Mouse (Mus musculus) spleen, postnatal 10 days (tissue): ENCODE results near the gene Olfm2.
A peak's percentile ranks its signal among the peaks of the same experiment; 100 is the strongest.
"Not testable (repeated sequence)": the region's sequence is repeated elsewhere in the genome, so short reads cannot be mapped to it uniquely, and the experiment has no call there.

ENCODE experiments used
- DNase-seq, 2 experiments: peaks; one replicate each; pipeline ENCODE4 v3.0.0; 2021 to 2022; ENCODE audit warnings: low spot score in 2 of 2

The Olfm2 gene

DNA sequence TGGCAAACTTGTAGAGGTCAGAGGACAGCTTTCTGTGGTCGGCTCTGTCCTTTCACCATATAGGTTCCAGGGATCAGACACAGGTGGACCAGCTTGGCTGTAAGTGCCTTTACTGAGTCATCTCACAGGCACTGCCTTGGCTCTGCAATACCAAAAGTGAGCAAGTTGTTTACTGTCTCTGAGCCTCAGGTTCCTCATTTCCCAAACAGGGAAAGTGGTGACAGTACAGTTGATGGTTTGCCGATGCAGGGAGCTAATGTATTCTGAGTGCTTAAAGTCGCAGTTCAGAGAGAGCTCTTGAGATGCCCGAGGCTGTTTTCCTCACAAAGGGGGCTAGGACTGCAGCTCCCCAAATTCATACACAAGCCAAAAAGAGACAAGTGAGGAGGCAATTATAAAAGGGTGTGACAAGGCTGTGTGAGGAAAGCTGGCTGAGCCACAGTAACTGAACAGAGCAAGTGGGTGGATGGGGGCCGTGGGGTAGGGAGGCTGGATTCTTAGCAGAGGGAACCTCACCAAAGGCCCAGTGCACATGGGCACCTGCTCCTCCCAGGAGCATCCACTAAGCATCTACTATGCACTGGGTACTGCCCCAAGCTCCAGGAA, 49.9 kb downstream of the Olfm2 start:
- no peak for DNase-seq

DNA sequence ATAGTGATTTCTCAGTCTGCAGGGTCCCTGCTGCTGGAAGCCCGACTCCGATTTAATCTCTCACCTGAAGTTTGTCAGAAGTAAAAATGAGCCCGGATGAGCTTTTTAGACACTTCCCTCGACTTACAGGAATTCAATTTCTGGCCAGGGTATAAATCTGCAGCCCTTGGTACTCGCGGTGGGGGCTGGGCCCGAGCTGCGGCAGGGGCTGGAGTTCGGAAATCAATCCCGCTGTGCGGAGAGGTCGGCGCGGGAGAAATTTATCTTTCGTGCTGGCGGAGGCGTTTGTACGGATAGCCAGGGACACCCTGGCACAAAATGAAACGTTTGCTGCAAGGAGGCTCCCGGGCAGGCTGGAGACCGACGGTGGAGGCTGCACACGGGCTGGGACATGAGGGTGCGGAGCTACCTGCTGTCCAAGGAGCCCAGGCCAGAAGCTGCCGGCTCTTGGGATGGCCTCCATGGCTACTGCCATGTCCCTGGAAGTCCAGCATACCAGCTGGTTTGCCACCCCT, 51.4 kb downstream of the Olfm2 start:
- no peak for DNase-seq

DNA sequence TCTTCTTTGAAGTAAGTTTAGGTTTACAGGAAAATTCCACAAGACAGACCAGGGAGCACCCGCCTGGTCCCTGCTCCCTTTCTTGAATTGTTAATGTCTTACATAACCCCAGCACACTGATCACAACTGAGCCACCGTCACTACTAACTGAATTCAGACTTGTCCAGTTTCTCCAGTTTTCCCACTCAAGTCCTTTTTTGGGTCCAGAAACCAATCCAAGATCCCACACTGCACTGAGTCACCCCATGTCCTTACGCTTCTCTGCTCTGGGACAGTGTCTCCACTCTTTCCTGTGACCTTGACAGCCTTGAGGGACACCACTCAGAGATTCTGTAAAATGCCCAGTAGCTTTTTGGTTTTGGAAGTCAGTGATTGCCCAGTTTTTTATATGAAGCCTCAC, 53.3 kb downstream of the Olfm2 start:
- no peak for DNase-seq

DNA sequence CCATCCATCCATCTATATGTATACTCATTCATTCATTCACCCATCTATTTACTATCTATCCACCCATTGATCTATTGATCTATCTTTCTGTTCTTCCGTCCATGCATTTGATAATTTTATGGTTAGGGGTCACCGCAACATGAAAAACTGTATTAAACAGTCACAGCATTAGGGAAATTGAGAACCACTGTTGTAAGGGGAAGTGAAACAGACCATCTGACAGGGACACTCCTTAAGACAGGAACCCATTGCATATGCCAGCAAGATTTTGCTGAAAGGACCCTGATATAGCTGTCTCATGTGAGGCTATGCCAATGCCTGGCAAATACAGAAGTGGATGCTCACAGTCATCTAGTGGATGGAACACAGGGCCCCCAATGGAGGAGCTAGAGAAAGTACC, 55.7 kb downstream of the Olfm2 start:
- DNase-seq: not testable (repeated sequence)

DNA sequence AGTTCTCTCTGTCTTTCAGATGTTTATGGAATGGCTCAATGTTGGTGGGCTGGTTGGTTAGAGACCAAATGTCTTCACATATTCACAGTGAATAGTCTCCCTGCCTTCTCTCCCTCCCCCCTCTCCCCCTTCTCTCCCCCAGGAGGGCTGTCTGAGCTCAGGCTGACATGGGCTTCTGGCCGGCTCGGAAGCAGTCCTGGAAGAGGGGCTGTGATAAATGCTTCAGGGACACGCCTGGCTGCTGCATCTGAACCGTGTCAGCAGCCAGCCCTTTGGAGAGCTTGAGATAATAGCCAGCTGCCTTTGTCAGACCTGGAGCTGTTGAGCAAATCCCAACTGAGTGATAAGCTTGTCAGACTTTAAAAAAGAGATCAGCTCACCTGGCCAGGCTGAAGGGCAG, 56.2 kb downstream of the Olfm2 start:
- DNase-seq: no peak

DNA sequence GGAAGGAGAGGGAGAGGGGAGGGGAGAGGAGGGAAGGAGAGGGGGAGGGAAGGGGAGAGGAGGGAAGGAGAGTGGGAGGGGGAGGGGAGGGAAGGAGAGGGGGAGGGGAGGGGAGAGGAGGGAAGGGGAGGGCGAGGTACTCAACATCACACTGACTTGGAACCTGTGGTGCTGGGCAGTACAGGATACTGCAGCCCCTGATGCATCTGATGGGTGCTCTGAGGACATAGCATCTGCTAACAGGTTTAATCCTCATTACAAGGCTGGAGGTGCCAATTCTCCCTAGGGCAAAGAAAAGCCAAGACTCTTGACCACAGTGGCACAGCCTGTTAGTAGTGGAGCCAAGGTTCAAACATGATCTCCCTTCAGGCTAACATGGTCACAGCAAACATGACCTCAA, 56.7 kb downstream of the Olfm2 start:
- no peak for DNase-seq

DNA sequence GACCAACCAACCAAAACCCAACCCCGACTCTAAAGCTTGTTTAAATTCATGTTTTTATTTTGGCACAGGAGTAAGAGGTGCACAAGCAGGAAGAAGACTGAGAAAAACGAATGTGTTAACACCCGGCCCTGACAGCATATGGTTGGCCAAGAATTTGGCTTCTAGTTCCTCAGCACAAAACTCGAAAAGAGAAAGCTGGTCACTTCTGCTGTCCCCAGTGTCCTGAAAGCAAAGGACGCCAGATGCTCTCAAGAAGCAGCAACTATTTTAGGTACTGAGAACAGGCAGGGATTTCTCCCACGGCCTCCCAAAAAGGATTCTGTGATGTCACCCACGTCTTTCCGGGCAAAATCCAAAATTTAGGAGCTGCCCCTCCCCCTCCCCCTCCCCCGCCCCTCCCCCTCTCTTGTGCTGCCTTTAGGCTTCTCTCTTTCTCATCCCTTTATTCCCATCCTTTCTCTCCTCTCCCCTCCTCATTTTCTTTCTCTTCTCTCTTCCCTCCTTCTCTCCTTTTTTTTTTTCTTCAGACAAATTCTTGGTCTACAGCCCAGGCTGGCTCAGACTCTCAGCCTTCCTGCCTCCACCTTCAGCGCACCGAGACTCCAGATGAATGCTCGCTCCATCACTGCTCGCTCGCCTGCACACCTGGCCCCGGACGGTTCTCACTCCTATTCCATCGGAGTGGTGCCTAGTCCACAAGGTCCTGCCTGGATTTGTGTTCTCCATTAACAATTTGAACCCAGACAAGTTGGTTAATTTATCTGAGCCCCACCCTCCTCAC, 60.9 kb downstream of the Olfm2 start:
- DNase-seq: no peak

DNA sequence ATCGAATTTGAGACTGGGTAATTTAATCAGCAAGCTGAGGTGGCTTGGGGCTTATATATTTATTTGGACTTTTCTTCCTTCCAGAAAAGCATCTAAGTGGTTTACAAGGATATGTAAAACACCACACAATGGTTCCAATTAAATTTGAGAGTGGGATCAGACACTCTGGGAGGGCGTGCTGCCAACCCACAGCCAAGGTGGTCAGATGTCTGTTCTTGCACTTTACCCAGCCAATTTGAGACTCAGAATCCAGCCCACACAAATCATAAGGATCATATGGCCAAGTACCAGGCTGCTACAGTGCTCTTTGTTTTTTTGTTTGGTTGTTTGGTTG, 63.8 kb downstream of the Olfm2 start:
- no peak for DNase-seq

DNA sequence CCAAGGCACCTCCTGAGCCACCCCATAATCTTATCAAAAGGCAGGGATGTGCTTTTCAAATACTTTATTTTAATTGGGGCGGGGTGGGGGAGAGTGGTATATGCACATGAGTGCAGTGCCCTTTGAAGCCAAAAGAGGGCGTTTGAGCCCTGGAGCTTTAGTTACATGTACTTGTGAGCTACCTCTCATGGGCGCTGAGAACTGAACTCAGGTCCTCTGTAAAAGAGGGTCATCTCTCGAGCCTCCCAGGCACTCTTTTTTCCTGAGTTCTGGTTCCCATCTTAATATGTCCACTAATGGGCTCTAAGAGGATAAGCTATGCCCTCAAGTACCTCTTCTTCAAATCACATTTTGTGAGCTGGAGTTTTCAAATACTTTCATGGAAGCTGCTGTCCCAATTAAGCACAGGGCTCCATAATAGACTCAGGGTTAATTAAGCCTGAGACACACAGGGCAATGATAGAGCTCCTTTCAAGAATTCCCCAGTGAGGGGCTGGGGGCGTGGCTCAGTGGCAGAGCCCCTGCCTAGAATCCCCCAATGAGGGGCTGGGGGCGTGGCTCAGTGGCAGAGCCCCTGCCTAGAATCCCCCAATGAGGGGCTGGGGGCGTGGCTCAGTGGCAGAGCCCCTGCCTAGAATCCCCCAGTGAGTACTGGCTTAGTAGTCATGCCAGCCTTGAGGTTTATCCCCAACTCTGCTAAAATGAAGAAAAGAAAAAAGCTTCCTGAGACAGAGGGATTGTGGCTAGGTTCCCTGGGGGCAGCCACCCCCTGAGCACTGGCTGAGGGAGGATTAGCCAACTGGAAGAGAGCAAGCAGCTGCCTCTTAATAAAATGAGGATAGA, 64.4 kb downstream of the Olfm2 start:
- DNase-seq: no peak

DNA sequence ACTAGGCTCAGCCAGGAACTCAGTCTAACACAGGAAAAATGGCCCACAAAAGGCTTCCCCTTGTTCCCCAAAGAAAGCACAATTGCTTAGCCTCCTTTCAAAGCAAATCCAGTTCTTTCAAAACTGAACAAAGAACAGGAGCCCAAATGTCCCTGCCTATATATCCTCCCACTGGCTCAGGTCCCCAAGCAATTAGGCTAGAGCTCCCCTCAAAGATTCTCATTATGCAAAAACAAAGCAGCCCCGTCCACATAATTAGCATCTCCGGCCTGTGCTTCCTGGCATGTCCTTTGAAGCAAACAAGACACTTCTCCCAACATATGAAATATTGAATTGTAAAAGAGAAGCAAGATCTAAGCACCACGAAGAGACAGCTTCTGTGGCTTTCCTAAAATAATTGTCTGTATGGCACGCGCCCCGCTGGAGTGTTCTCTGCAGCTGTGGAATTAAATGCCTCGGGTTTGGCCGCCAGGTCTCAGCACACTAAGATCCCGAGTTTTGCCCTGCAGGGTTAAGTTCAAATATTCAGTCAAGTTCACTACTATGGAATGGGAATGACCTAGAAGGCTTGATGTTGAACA, 65.7 kb downstream of the Olfm2 start:
- DNase-seq: no peak

DNA sequence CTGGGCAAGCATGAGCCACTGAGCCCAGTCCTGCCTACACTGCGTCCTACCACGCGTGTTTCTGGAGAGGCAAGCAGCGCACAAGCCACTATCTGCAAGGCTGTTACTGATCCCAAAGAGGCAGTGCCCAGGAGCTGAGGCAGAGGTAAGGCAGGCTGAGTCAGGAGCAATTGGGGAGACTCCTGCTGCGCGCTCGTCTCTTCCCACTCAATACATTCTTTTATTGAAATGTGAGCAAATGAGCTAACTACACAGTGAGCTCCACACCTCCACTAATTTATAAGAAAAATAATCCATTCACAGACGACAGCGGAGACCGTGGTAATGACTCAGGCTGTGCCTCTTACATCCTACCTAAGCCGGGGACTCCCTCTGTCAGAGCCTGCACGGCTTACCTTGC, 68.3 kb downstream of the Olfm2 start:
- no peak for DNase-seq

DNA sequence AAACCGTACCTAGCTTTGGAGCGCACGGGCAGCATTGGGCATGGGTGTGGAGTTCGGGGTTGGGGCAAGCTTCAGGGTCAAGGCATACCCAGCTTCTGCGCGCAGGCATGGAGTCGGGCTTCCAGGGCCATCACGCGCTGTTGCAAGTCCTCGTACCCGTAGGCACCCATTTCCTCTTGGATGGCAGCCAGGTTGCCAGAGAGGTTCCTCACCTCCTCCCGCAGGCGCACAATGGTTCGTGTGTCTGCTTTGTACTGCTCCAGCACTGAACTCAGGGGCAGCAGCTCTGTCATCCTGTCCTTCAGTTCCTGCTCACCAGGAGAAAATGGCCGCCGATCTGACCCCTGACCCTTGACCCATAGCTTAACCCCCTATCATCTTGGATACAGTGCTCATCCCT, 74.1 kb downstream of the Olfm2 start:
- DNase-seq: no peak

DNA sequence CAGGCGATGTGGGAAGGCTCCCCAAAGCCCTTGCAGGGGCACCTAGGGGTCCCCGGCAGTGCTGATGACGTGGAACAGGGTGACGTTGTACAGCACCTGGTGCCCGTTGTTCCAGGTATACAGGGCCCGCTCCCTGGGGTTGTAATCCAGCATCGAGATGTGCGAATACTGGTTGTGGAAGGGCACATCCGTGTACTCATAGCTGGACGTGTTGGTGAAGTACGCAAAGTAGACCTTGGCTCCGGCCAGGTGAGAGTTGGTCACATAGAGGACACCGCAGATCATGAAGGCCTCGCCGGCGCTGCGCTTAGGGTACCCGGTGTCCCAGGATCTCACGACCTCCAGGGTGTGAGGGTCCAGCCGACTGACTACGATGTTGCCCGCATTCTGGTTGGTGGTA, 78.1 kb downstream of the Olfm2 start:
- no peak for DNase-seq

DNA sequence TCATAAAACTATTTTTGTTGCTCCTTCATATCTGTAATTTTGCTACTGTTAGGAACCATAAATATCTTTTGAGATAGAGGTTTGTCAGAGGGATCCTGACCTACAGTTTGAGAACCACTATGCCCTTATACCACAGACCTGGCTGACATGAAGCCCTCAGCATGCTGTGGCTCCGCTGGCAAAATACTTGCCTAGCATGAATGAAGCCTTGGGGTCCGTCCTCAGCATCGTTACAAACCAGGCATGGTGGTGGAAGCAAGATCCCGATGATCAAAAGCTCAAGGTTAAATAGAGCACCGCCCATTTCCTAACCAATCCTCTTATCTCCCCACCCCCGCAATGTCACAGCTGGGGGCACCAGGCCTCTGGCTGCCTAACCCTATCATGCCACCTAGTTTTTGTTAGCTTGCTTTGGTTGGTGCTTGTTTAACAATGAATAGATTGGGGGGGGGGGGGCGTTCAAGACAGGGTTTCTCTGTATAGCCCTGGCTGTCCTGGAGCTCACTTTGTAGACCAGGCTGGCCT, 79.6 kb downstream of the Olfm2 start:
- DNase-seq: no peak

DNA sequence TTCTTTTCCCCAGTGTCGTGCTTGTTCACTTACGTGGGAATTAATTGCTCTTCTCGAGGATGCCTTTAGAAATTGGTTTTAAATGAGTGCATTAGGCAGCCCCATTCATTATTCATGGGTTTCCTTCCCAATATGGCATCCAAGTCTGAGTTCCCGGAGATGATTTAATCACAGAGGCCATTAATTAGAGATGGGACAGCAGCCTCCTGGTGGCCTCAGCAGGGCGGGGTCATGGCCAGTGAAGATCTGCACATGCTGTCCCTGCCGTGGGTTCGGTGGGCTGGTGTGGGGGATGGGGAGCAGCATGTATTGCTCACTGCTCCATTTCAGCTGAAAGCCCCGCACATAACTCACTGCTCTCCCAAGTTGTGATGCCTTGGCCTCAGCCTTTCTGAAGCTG, 80.2 kb downstream of the Olfm2 start:
- DNase-seq: no peak

DNA sequence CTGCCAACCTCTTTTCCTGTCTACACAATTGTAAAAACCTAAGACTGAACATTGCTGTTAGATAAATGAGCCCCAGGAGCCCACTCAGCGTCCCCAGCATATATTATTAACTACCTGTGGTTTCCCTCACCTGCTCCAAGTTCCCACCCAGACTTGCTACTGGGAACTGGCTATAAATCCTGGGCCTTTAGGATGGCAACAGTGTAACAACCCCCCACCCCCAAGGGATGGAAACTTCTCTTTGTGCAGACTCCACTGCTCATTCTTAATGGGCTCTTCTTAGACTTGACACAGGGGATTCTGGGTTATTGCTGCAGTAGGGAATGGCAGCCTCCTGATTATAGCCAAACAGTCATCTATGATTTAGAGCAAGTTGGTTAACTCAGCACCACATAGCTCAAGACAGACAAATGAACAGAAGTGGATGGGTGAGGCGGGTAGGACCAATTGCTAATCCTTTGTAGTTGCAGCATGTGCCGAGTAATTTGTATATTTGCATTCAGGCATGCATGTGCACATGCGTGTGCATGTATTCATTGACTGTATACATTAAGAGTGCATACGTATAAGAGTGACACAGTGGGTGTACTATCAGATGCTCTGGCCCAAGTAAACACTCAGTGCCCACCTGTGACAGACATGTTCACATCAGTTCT, 81.0 kb downstream of the Olfm2 start:
- no peak for DNase-seq

DNA sequence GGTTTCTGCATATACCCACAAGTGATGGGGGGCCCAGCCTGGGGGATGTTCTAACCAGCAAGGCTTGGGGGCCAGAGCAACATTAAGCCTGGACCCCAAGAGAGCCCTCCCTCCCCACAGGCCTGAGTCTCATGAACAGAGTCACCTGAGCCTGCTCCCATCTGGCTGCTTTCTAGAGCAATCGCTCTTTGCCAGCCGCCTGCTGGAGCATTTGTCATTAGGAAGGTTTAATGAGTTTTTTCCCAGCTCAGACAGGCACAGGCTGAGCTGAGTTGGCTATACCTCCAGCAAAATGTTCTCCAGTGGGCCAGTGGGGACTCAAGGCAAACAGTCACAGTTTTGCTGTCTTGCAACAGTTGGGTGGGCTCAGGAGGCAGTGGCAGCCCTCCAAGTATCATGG, 81.8 kb downstream of the Olfm2 start:
- no peak for DNase-seq

DNA sequence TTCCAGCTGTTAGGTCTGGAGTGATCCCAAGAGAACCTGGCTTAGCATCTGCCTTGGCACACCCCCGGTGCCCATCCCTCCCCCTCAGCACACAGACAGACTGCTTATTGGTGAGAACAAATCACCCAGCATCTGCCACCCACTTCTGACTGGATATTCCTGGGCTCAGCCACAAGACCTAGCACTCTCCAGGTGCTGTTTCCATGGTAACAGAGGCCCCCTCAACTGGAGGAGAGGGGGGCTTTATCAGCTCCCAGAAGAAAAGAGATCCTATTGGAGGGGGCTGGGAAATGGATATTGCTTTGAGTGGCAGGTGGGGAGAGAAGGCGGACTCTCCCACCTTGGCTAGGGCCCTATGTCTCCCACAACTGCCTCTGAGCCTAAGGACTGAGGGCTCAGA, 82.2 kb downstream of the Olfm2 start:
- no peak for DNase-seq

DNA sequence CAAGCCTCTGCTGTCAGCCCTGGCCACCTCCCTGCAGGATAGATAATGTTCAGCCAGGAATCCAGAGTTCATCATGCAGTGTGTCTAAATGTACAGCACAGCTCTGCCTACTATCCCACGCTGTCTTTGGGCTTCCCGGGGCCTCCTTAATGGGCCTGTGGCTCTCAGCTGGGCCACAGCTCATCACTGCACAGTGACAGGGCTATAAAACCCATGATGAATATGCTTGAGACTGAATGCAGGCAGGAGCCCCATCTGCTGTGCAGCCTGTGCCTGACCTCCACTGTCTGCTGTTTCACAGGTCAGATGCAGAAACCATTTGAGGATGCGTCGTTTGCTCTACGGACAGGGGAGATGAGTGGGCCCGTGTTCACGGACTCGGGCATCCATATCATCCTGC, 83.3 kb downstream of the Olfm2 start:
- no peak for DNase-seq

DNA sequence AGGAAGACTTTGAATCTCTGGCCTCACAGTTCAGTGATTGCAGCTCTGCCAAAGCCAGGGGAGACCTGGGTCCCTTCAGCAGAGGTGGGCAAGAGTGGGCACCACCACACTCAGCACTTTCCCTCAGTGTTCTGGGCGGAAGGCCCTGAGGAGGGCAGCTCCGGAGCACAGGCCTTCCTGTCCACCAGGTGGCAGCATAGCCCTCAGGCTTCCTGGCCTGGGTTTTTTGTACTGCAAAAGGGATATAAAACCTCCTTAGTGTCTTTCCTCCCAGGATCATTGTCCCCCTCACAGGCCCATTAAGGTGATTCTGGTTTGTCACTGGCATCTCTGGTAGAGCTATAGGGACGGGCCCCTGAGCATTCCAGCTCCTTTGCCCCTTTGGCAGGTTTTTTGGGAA, 83.8 kb downstream of the Olfm2 start:
- DNase-seq: peak; percentile 47 to 76

DNA sequence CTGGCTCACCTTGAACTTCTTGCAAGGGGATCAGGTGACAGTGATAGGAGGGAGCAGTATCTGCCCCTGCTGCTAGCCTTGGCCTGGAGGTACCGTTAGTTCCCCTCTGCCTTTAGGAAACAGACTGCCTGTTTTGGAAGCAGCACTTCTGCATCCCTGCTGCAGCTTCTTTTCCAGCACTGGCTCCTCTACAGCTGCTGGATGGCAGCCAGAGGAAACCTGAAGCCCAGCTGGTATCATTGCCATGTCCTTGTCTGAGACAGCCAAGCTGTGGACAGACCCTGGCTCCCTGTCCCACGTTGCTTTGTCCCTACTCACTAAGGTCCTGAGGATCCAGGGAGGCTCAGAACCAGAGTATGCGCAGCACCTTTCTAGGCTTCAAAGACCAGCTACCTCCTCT, 88.6 kb downstream of the Olfm2 start:
- no peak for DNase-seq

DNA sequence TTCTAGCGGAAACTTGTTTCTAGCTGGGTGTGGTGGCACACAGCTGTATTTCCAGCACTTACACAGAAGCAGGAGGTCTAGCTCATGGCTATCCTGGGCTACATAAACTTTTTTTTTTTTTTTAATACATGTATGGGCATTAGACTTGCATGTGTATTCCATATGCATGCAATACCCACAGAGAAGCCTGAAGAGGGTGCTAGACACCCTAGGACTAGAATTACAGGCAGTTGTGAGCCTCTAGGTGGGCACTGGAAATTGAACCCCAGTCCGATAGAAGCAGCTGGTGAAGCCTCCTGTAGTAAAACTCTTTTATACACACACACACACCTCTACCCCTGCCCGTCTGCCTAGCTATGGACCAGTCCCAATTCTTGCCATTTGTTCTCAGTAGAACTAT, 92.3 kb downstream of the Olfm2 start:
- no peak for DNase-seq
